Mouse (Mus musculus) gonadal fat pad, adult 2 months (tissue): ENCODE data around the gene Actg1. TPM values are rescaled to one million over a fixed set of nuclear protein-coding genes. Genes with fewer than 3 reads are reported as not detected.
"Not testable (repeated sequence)": the region's sequence is repeated elsewhere in the genome, so short reads cannot be mapped to it uniquely, and the experiment has no call there.

ENCODE experiments used
- DNase-seq: peaks from one replicate; pipeline ENCODE4 v3.0.0-alpha.2; 2012; ENCODE audit warnings: low read depth
- polyA plus RNA-seq: library from polyadenylated mRNA; depleted of rRNA; stranded (reverse); fragments of >200 nt; gene quantifications from 2 replicates; pipeline ENCODE4 v1.2.3, GENCODE M21; 2012

Gene Actg1
- polyA plus RNA-seq, 1 experiment: 916 TPM

GRCm38 (mm10) chr11:120360755-120361154 lies 12.4 kb upstream of the Actg1 start:
- no peak for DNase-seq

GRCm38 (mm10) chr11:120360062-120360461 lies 11.7 kb upstream of the Actg1 start:
- DNase-seq: no peak

- DNase-seq: no peak
Measured at GRCm38 (mm10) chr11:120359391-120359790, 11.0 kb upstream of the Actg1 start.

GRCm38 (mm10) chr11:120357791-120358401 lies 9.6 kb upstream of the Actg1 start:
- DNase-seq: no peak

GRCm38 (mm10) chr11:120356900-120357299 lies 8.6 kb upstream of the Actg1 start:
- no peak for DNase-seq

GRCm38 (mm10) chr11:120356319-120356840 lies 8.0 kb upstream of the Actg1 start:
- no peak for DNase-seq

- no peak for DNase-seq
Measured at GRCm38 (mm10) chr11:120355277-120356039, 7.1 kb upstream of the Actg1 start.

- DNase-seq: no peak
Measured at GRCm38 (mm10) chr11:120354304-120355276, 6.2 kb upstream of the Actg1 start.

- no peak for DNase-seq
Measured at GRCm38 (mm10) chr11:120353500-120354303, 5.4 kb upstream of the Actg1 start.

GRCm38 (mm10) chr11:120352571-120353290 lies 4.4 kb upstream of the Actg1 start:
- no peak for DNase-seq

GRCm38 (mm10) chr11:120352093-120352350 lies 3.7 kb upstream of the Actg1 start:
- DNase-seq: not testable (repeated sequence)

- no peak for DNase-seq
Measured at GRCm38 (mm10) chr11:120351250-120352092, 3.1 kb upstream of the Actg1 start.

- DNase-seq: no peak
Measured at GRCm38 (mm10) chr11:120350711-120351110, 2.4 kb upstream of the Actg1 start.

- DNase-seq: no peak
Measured at GRCm38 (mm10) chr11:120349986-120350702, 1.8 kb upstream of the Actg1 start.

GRCm38 (mm10) chr11:120349371-120349985 lies 1.1 kb upstream of the Actg1 start:
- DNase-seq: no peak

- DNase-seq: no peak
Measured at GRCm38 (mm10) chr11:120348684-120349370, 485 bp upstream of the Actg1 start.

- no peak for DNase-seq
Measured at GRCm38 (mm10) chr11:120347301-120347700, 1.0 kb downstream of the Actg1 start.
